Mouse (Mus musculus) midbrain, embryonic 10.5 days (tissue): ENCODE results near the gene Xpr1. TPM values are rescaled to one million over a fixed set of nuclear protein-coding genes. Genes with fewer than 3 reads are reported as not detected.

Source experiments
- DNase-seq: peaks from one replicate; pipeline ENCODE4 v3.0.0-alpha.2; 2017; ENCODE audit warnings: low spot score
- H3K27ac ChIP-seq: fragments of 300-500 bp; sonication (generic); replicated peaks from 2 replicates; pipeline ENCODE4 v1.5.1; 2016; ENCODE audit warnings: mild to moderate bottlenecking
- H3K27me3 ChIP-seq: fragments of 300-500 bp; sonication (generic); 2 replicates; pipeline ENCODE4 v1.6.1; 2016; ENCODE audit warnings: low read depth, mild to moderate bottlenecking; ENCODE audit not compliant: poor library complexity, severe bottlenecking
- H3K36me3 ChIP-seq: fragments of 300-500 bp; sonication (generic); 2 replicates; pipeline ENCODE4 v1.6.1; 2016; ENCODE audit warnings: mild to moderate bottlenecking, moderate library complexity
- H3K4me1 ChIP-seq: fragments of 300-500 bp; sonication (generic); 2 replicates; pipeline ENCODE4 v1.6.1; 2016
- H3K4me3 ChIP-seq: fragments of 300-500 bp; sonication (generic); 2 replicates; pipeline ENCODE4 v1.5.1; 2016; ENCODE audit warnings: mild to moderate bottlenecking, moderate library complexity
- H3K9me3 ChIP-seq: fragments of 300-500 bp; sonication (generic); replicated peaks from 2 replicates; pipeline ENCODE4 v1.6.1; 2016; ENCODE audit warnings: mild to moderate bottlenecking
- WGBS: fragments of 180-500 bp; shearing (Covaris S2); methylation state at CpG from one replicate; pipeline ENCODE4 v1.1.7; 2016; 5-methylcytosine and 5-hydroxymethylcytosine counted together
- polyA plus RNA-seq: library from polyadenylated mRNA; unstranded; fragments of >200 nt; fragmentation: Nextera tagmentation; extraction: Ambion mirVana; gene quantifications from 2 replicates; pipeline ENCODE4 v1.2.1, GENCODE M21; 2016

Gene Xpr1
- polyA plus RNA-seq, 1 experiment from 2014 or later, result 11.1 TPM

DNA sequence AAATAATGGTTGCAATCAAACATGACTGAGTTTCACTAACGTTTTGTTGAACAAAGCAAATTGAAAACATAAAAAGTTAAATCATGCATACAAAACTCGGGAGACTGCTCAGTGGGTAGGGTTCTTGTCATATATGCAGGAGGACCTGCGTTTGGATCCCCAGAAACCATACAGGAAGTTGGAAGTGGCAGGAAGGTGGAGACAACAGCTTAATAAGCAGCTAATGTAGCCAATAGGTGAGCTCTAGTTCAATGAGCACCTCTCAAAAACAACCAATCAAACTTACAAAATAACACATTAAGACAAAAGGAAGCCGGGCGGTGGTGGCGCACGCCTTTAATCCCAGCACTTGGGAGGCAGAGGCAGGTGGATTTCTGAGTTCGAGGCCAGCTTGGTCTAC, 162.9 kb downstream of the Xpr1 start:
- H3K9me3 ChIP-seq, result no peaks in the 10 kb centered on the region
- no peak for DNase-seq
- no peaks in the 10 kb centered on the region for H3K27me3 ChIP-seq
- 86% methylated on average over 8 of the region's 8 CpGs for WGBS
- H3K4me3 ChIP-seq, result no peak overlapping the region
- peaks cover 19% of the 10 kb centered on the region for H3K4me1 ChIP-seq
- no peak overlapping the region for H3K27ac ChIP-seq
- H3K36me3 ChIP-seq, result no peaks in the 10 kb centered on the region

DNA sequence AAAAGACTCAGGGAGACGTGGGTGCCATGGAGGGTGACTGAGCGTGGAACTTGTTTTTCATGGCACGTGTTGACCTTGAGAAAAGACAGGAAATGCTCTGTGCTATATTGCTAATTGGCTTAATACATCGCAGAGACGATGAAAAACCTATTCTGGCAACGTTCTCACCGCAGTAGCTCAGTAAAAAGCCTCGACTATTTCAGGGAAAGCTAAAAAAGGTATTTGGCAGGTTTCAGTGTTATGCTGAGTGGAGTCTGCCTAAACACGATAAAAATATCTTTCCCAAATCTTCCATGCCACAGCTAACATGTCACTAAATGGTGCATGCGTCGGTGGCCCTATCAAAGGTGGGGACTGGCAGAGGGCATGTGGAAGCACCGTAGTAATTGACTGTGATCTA, 164.1 kb downstream of the Xpr1 start:
- 83% methylated on average over 12 of the region's 12 CpGs for WGBS
- Histone ChIP-seq H3K36me3 (no peaks in the 10 kb centered on the region), H3K4me1 (peaks cover 19% of the 10 kb centered on the region), H3K27ac (0 out of 2 replicates have a peak overlapping the region, but pooled peaks have one; percentile 39), H3K9me3 (no peaks in the 10 kb centered on the region), H3K27me3 (no peaks in the 10 kb centered on the region), H3K4me3 (no peak overlapping the region)
- DNase-seq, result no peak

DNA sequence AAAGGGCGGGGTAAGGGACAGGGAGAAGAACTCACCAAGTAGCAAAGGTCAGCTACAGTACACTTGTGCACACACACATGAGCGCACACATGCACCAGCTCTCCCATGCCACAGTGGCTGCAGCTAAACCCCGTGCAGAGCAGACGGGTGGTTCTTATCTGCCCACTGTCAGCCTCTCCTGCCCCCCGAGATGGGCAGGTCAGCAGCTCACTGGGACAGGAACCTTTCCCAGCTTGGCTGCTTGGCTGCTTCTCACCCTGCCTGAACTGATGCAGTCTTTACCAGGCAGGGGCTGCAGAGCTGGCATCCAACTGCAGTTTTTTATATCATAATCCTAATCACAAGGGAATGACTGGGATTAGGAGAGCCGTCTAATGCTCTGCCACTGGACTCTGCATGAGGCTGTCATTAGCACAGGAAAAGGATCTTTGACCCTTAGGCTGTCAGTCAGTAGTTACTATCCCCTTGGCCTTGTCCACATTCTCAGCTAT, 164.5 kb downstream of the Xpr1 start:
- 53% methylated on average over 6 of the region's 6 CpGs for WGBS
- Histone ChIP-seq H3K4me1 (peaks cover 19% of the 10 kb centered on the region), H3K27me3 (no peaks in the 10 kb centered on the region), H3K9me3 (no peaks in the 10 kb centered on the region), H3K27ac (0 out of 2 replicates have a peak overlapping the region, but pooled peaks have one; percentile 39), H3K4me3 (no peak overlapping the region), H3K36me3 (no peaks in the 10 kb centered on the region)
- no peak for DNase-seq

DNA sequence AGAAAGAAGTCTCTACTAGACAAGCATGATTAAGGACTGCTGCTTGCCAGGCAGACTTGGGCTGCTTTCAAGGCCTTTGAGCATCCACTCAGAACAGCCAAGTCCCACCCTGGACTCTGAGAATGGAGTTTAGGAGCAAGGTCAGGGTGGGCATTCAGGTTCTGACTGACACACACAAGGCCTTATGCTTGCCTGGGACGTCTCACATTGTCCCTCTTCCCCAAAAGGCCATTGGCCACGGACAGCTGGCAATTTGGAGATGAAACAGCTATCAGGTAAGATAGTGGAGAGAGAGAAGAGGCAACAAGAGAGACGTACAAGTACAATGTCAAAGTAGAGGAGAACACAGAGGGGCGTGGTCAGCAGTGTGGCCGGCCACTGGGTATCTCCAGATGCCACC, 165.6 kb downstream of the Xpr1 start:
- no peak for DNase-seq
- Histone ChIP-seq H3K27ac (no peak overlapping the region), H3K9me3 (no peaks in the 10 kb centered on the region), H3K4me3 (no peak overlapping the region), H3K36me3 (no peaks in the 10 kb centered on the region), H3K4me1 (peaks cover 19% of the 10 kb centered on the region), H3K27me3 (peaks cover 8% of the 10 kb centered on the region; the same call in 1 of the 2 replicates)
- 84% methylated on average over 5 of the region's 5 CpGs for WGBS

DNA sequence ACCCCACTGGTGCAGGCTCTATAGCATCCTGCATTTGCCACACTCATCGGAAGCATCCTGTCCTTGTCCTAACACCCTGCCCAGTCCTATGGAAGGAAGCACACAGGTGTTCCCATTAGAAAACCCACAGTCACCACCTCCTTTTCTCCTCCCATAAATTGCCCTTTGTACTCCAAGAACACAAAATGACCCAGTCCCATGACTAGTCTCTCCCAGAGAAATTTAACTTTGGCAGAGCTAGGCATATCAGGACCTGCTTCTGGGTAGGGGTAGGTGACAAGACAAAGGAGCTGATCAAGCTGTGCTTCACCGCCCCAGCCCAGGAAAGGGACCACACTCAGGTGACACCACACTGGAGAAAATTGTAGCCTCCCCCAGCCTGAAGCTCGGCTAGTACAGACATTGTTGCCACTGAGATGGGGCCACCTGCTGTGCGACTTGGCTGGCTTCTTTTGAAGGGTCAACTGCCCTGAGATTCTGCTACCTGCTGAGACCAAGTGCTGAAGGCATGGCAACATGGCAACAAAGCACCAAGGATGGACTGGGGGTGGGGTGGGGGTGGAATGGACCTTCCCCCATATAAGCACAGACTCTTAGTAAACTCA, 166.6 kb downstream of the Xpr1 start:
- Histone ChIP-seq H3K4me1 (peaks cover 20% of the 10 kb centered on the region), H3K9me3 (no peaks in the 10 kb centered on the region), H3K36me3 (no peaks in the 10 kb centered on the region), H3K27ac (0 out of 2 replicates have a peak overlapping the region, but pooled peaks have one; percentile 23), H3K27me3 (peaks cover 18% of the 10 kb centered on the region), H3K4me3 (no peak overlapping the region)
- DNase-seq, result no peak
- WGBS, result 28% methylated on average over 4 of the region's 4 CpGs

DNA sequence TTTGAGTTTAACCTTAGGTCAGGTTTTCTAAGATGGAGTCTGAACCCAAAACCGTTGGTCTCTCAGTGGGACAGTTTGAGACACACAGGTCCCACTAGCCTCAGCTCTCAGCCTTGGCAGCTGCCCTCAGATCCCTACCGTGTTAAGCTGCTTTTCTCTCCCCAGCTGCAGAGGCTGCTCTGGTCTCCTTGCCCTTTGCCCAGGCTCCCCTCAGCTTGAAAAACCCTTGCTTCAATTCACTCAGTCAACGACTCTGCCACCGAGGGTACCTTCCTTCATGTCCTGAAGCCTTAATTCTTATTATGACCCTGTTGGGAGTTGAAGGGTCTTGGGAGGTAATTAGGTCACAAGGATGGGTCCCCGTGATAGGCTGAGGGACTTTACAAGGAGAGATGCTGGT, 167.3 kb downstream of the Xpr1 start:
- no peak overlapping the region for H3K4me3 ChIP-seq
- no peak for DNase-seq
- H3K27ac ChIP-seq, result 0 out of 2 replicates have a peak overlapping the region, but pooled peaks have one; percentile 38
- WGBS, result 37% methylated on average over 5 of the region's 5 CpGs
- H3K36me3 ChIP-seq, result no peaks in the 10 kb centered on the region
- peaks cover 25% of the 10 kb centered on the region for H3K27me3 ChIP-seq
- no peaks in the 10 kb centered on the region for H3K9me3 ChIP-seq
- H3K4me1 ChIP-seq, result peaks cover 27% of the 10 kb centered on the region

DNA sequence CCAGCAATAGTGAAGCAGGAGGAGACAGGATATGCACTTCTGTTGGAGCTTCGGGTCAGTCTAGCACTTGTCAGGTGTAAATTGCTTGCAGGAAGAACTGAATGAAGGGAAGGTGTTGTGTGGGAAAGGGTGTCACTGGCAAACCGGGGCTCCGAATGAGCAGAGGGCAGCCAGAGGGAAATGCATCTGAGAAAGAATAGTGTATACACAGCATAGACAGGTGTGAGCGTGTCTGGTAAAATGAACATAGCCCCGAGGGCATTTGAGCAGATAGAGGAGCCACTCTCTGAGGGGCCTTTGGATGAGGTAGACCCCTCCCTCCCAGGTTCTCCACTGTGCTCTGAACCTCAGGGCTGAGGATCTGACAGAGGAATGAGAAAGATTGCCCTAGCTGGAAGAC, 169.2 kb downstream of the Xpr1 start:
- 75% methylated on average over 5 of the region's 5 CpGs for WGBS
- Histone ChIP-seq H3K4me3 (no peak overlapping the region), H3K9me3 (no peaks in the 10 kb centered on the region), H3K27me3 (peaks cover 42% of the 10 kb centered on the region), H3K36me3 (no peaks in the 10 kb centered on the region), H3K4me1 (peaks cover 45% of the 10 kb centered on the region), H3K27ac (no peak overlapping the region)
- DNase-seq, result no peak

DNA sequence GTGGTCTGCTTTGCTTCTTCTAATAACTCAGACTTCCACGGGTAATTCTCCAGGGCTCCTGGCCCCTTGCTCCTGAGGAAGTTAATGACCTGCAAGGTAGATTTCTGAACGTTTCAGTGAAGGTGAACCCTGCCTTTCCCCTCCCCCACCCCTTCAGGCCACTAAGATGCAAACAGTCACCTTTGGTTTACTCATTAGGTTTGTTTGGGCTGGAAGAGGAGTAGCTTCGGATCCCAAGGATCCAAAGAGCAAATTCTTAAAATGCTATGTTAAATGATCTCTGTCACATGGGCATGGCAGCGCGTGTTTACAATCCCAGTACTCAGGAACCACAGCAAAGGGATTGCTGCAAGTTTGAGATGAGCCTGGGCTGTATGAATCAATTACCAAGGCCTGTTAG, 169.8 kb downstream of the Xpr1 start:
- no peak overlapping the region for H3K27ac ChIP-seq
- 51% methylated on average over 5 of the region's 5 CpGs for WGBS
- H3K4me1 ChIP-seq, result peaks cover 40% of the 10 kb centered on the region
- H3K27me3 ChIP-seq, result peaks cover 47% of the 10 kb centered on the region
- H3K36me3 ChIP-seq, result no peaks in the 10 kb centered on the region
- no peaks in the 10 kb centered on the region for H3K9me3 ChIP-seq
- DNase-seq, result no peak
- no peak overlapping the region for H3K4me3 ChIP-seq

DNA sequence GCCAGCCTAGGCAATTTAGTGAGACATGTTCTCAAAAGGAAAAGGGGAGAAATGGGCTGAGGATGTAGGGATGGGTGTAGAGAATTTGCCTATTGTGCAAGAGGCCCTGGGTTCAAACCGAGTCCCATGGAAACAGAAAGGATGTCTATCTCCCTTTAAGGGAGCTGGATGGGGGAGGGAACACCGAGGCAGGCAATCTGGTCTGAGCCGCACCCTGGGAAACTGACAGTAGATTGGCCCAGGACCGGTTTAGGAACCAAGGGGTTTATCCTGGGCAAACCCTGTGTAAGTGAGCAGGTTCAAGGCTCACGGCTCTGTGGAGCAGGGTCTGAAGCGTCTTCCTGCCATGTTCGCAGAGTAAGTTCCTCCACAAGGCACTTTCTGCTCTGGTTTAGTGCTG, 171.7 kb downstream of the Xpr1 start:
- Histone ChIP-seq H3K27ac (no peak overlapping the region), H3K4me3 (no peak overlapping the region), H3K4me1 (peaks cover 42% of the 10 kb centered on the region), H3K36me3 (peaks cover 15% of the 10 kb centered on the region), H3K9me3 (no peaks in the 10 kb centered on the region), H3K27me3 (peaks cover 57% of the 10 kb centered on the region)
- 60% methylated on average over 7 of the region's 7 CpGs for WGBS
- no peak for DNase-seq

DNA sequence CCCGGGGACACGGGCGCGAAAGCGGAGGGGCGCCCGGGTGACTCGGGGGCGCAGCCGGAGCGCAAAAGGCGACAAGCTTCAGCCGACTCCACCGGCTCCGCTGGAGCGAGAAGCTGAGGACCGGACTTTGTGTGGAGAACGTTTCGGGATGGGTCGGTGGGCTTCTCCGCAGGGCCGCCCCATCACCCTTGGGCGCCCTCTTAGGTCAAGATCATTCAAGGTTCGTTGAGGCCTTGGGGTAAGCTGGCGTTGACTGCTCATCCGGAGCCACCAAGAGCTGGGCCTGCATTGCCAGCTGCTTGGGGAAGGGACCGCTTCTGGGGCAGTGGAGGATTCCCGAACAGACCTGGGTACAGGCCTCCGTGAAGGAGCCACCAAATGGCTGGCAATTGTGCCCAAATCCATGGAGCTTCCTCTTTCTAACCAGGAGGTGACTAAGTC, 172.4 kb downstream of the Xpr1 start:
- Histone ChIP-seq H3K4me1 (peaks cover 40% of the 10 kb centered on the region), H3K36me3 (peaks cover 21% of the 10 kb centered on the region), H3K27ac (peak overlapping the region; percentile 94), H3K4me3 (peak overlapping the region; percentile 67), H3K9me3 (no peaks in the 10 kb centered on the region), H3K27me3 (peaks cover 57% of the 10 kb centered on the region)
- no peak for DNase-seq
- WGBS, result 3% methylated on average over 29 of the region's 29 CpGs

DNA sequence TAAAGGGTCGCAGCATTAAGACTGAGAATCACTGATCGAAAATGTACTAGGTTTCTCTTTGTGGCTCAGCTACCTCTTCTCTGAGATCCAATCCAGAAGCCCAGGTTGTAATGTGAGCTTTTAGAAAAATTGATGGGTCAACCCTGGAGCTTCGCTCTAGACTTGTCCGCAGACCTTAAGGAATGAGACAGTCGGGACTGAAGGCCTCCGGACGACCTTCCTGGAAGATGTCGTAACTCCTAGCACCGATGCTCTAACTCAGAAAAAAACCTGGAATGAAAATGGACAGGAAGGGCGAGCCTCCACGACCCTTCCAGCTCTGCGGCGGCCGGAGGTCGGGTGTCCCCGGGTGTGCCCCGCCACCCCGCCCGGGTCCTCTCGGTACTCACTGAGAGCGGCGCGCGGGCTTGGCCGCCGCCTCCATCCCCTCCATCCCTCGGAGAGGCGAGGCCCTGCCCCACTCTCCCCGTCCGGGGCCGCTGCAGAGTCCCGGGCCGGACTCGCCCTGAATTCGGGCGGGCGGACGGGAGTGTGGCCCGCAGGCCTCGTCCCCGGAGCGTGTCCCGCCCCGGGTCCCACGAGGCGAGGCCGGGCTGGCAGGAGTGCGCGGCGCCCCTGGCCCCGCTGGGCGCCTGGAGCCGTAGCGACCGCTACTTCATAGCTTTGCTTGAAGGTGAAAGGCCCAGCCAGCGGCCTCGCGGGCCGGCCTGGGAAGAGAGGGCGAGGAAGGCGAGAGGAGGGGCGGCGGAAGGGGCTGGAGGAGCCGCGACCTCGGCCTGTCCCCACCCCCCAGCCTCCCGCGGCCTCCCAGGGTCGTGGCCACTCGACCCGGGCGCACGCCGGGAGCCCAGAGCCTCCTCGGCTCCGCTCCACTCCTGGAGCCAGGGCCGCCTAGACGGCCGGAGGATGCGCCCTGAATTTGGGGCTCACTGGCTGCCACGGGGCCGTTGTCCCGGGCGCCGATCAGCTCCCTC, 173.1 kb downstream of the Xpr1 start, which contains the start of gene BC034090:
TSS of gene BC034090 (minus strand) at position 648 of the 974 bp plus-strand sequence.
- Histone ChIP-seq H3K9me3 (no peaks in the 10 kb centered on the region), H3K36me3 (peaks cover 21% of the 10 kb centered on the region), H3K27me3 (peaks cover 57% of the 10 kb centered on the region), H3K27ac (peak within 1 kb of the TSS; percentile 94), H3K4me3 (peak within 1 kb of the TSS; percentile 67), H3K4me1 (peaks cover 47% of the 10 kb centered on the region)
- WGBS, result 1% methylated on average over 85 of the region's 85 CpGs
- peak; percentile 81 for DNase-seq

DNA sequence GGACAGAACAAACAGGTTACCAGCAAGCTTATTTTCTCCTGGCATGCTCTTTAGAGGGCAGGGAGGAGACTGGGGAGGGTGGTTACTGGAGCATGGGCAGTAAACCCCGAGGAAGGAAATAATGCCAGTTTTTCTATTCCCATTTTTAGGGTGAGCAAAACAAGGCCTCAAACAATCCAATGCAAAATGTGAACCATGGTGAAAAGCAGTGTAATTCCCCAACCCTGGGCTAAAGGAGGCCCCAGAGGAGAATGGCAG, 174.8 kb downstream of the Xpr1 start:
- Histone ChIP-seq H3K27ac (no peak overlapping the region), H3K4me3 (no peak overlapping the region), H3K36me3 (peaks cover 21% of the 10 kb centered on the region), H3K9me3 (no peaks in the 10 kb centered on the region), H3K27me3 (peaks cover 63% of the 10 kb centered on the region), H3K4me1 (peaks cover 62% of the 10 kb centered on the region)
- DNase-seq, result no peak
- WGBS, result 74% methylated on average over 1 of the region's 1 CpGs
